Mouse (Mus musculus): ENCODE results near the gene Socs1.

GRCm38 (mm10) chr16:10819966-10820365, 34.6 kb upstream of the Socs1 start:
- TF ChIP-seq CTCF (IDR thresholded peaks at IDR 0.05; ENCODE audit: low read depth, low read length) (no peak), POLR2A (IDR thresholded peaks at IDR 0.05; ENCODE audit: insufficient read depth, low read length) (no peak)

Measured in ES-Bruce4 (cell line).